ENCODE assay signal across 17 mouse cellular contexts in the genomic region with DNA sequence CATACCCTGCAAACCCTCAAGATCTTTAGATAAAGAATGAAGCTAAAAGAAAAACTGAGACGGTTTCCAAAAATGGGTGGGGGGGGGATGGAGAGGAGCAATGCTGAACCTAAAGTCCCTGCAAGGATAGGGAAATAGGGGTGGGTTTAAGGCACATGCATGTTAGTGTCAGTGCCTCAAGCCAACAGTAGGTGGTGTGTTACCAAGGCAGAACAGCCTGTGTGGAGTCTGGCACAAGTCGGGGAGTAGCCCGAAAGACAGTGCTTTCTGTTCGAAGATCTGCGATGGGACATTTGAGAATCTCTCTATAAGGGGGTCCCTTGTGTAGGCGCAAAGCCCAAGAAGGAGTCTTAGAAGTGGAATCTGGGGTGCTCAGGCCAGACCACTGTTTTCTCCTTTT. TPM values are rescaled to one million over a fixed set of nuclear protein-coding genes. Genes with fewer than 3 reads are reported as not detected.
DNase-seq lines count a peak whose midpoint lies in the region; ATAC-seq and TF ChIP-seq lines count a peak whose summit lies in the region.
"Had no signal": no experiment of that assay in that cellular context is flagged by ENCODE, and none has a peak within 500 bp of the region (broad histone marks: within the 10 kb centered on the region; RNA-seq: fewer than 3 reads in every experiment).

No protein-coding gene starts in this region.

- H3K9ac ChIP-seq in heart, postnatal 0 days (replicated peaks; ENCODE audit: low read depth, low read length), result no peak overlapping the region
- no peak overlapping the region for H3K9ac ChIP-seq in lung, postnatal 0 days (replicated peaks; ENCODE audit: low read depth)
- H3K9ac ChIP-seq: embryonic facial prominence, embryonic 12.5 days; forebrain, embryonic 13.5 days had no signal

- peak; percentile 54 for DNase-seq in heart, postnatal 0 days (ENCODE audit: low spot score)
- no peak for DNase-seq in heart, adult 8-10 months (ENCODE audit: low spot score)
- DNase-seq in lung, postnatal 0 days (ENCODE audit: low spot score), result no peak
- no peak for DNase-seq in lung, postnatal 14 days
- no peak for DNase-seq in cerebellum, adult 18-20 months
- DNase-seq: adrenal gland, postnatal 10 days; cerebellum, adult 9-10 months; gastrocnemius, postnatal 36 days; heart, postnatal 10 days; kidney, postnatal 4 days; lung, adult 18-20 months; spleen, adult 18-20 months; thymus, adult 2 months had no signal

- no peak for TF ChIP-seq EP300 in heart, postnatal 0 days (IDR thresholded peaks at IDR 0.05; ENCODE audit: low read depth)
- TF ChIP-seq EP300 in lung, postnatal 0 days (IDR thresholded peaks at IDR 0.05), result no peak

- TF ChIP-seq POLR2A in bone marrow, adult 2 months (IDR thresholded peaks at IDR 0.05; ENCODE audit: borderline replicate concordance, control insufficient read depth, low read depth, low read length), result no peak

- H3K36me3 ChIP-seq in heart, postnatal 0 days (replicated peaks; ENCODE audit: control insufficient read depth, insufficient read depth, low read length), result no peaks in the 10 kb centered on the region
- H3K36me3 ChIP-seq in lung, postnatal 0 days (ENCODE audit: insufficient read depth, low read length), result no peaks in the 10 kb centered on the region
- H3K36me3 ChIP-seq: embryonic facial prominence, embryonic 12.5 days had no signal

- no peaks in the 10 kb centered on the region for H3K27me3 ChIP-seq in heart, postnatal 0 days (ENCODE audit: control insufficient read depth, insufficient read depth, low read length)
- H3K27me3 ChIP-seq in lung, postnatal 0 days (replicated peaks; ENCODE audit: insufficient read depth, low read length), result no peaks in the 10 kb centered on the region
- H3K27me3 ChIP-seq: embryonic facial prominence, embryonic 12.5 days; forebrain, embryonic 13.5 days had no signal

- no peak overlapping the region for H3K4me2 ChIP-seq in heart, postnatal 0 days (ENCODE audit: low read depth, low read length)
- no peak overlapping the region for H3K4me2 ChIP-seq in lung, postnatal 0 days (replicated peaks; ENCODE audit: low read depth, low read length)
- H3K4me2 ChIP-seq: embryonic facial prominence, embryonic 12.5 days; forebrain, embryonic 13.5 days had no signal

- ATAC-seq in heart, postnatal 0 days (ENCODE audit: insufficient read depth, low read depth), result no peak
- ATAC-seq in lung, postnatal 0 days, result no peak
- peak; percentile 63 for ATAC-seq in neutrophil, adult 5-6 weeks (ENCODE audit: extremely low read depth, insufficient number of reproducible peaks, low FRiP score, poor library complexity, severe bottlenecking)
- ATAC-seq: forebrain, embryonic 13.5 days had no signal

- peak; percentile 68 for TF ChIP-seq CTCF in heart, postnatal 0 days (IDR thresholded peaks at IDR 0.05; ENCODE audit: low read depth)
- TF ChIP-seq CTCF in lung, postnatal 0 days (IDR thresholded peaks at IDR 0.05), result peak; percentile 64
- TF ChIP-seq CTCF in bone marrow, adult 2 months (IDR thresholded peaks at IDR 0.05; ENCODE audit: control insufficient read depth, insufficient read depth, low read length), result peak; percentile 65; the same call in 1 of the 2 replicates

- 85% methylated on average over 6 of the region's 6 CpGs for WGBS in heart, postnatal 0 days
- WGBS in lung, postnatal 0 days, result 91% methylated on average over 6 of the region's 6 CpGs
- 69% methylated on average over 6 of the region's 6 CpGs for WGBS in bone marrow, adult 2 months

- H3K27ac ChIP-seq in heart, postnatal 0 days (ENCODE audit: low read depth), result no peak overlapping the region
- no peak overlapping the region for H3K27ac ChIP-seq in lung, postnatal 0 days (ENCODE audit: low read length)
- H3K27ac ChIP-seq in bone marrow, adult 2 months (ENCODE audit: control insufficient read depth, insufficient read depth, low read depth, low read length, poor library complexity), result no peak overlapping the region
- H3K27ac ChIP-seq: embryonic facial prominence, embryonic 12.5 days; forebrain, embryonic 13.5 days had no signal

- no peak overlapping the region for H3K4me3 ChIP-seq in heart, postnatal 0 days (ENCODE audit: low read depth, low read length)
- no peak overlapping the region for H3K4me3 ChIP-seq in lung, postnatal 0 days (ENCODE audit: low read depth, low read length)
- H3K4me3 ChIP-seq in bone marrow, adult 2 months (replicated peaks; ENCODE audit: control insufficient read depth, low read depth, low read length), result no peak overlapping the region
- H3K4me3 ChIP-seq: embryonic facial prominence, embryonic 12.5 days; forebrain, embryonic 13.5 days had no signal

- H3K9me3 ChIP-seq in heart, postnatal 0 days (replicated peaks; ENCODE audit: control insufficient read depth, low read length), result no peaks in the 10 kb centered on the region
- H3K9me3 ChIP-seq in lung, postnatal 0 days (ENCODE audit: low read length), result no peaks in the 10 kb centered on the region
- H3K9me3 ChIP-seq: embryonic facial prominence, embryonic 12.5 days; forebrain, embryonic 13.5 days had no signal

- peaks cover 10% of the 10 kb centered on the region for H3K4me1 ChIP-seq in heart, postnatal 0 days (ENCODE audit: control insufficient read depth, insufficient read depth)
- H3K4me1 ChIP-seq in lung, postnatal 0 days (ENCODE audit: insufficient read depth, low read depth, low read length), result peaks cover 11% of the 10 kb centered on the region; the same call in 1 of the 2 replicates
- H3K4me1 ChIP-seq in bone marrow, adult 2 months (ENCODE audit: control insufficient read depth, insufficient read depth, low read length), result peaks cover 10% of the 10 kb centered on the region; the same call in 1 of the 2 replicates

RNA-seq across cellular contexts. Expression of a gene that starts 24.9 kb away (rescaled TPM):
- 18.7 and 23.5 TPM in 2 replicates for total RNA-seq in heart, postnatal 0 days (2014; rRNA removed; ENCODE audit: low replicate concordance)
- polyA plus RNA-seq in heart, postnatal 0 days (2015; fragmentation: Nextera tagmentation; extraction: Ambion mirVana), result 15.5 and 17.2 TPM in 2 replicates
- total RNA-seq in heart, adult 8-10 months (2022), result 10 to 100 TPM; 19.3 to 34.3 (median 30.2) TPM
- 32.1 and 36.3 TPM in 2 replicates for polyA plus RNA-seq in lung, postnatal 0 days (2015; fragmentation: Nextera tagmentation; extraction: Ambion mirVana)
- polyA plus RNA-seq in bone marrow, adult 2 months (2011; ENCODE audit: insufficient read depth, insufficient read length, low replicate concordance, missing spikeins), result 2.3 and 4.3 TPM in 2 replicates
- 90.6 and 99.4 TPM in 2 replicates for total RNA-seq in neutrophil, adult 5-6 weeks (2017)
